ENCODE assay signal across 22 mouse cellular contexts in genomic region chr2:159250065-159250464, GRCm38 (mm10).
DNase-seq lines count a peak whose midpoint lies in the region; ATAC-seq and TF ChIP-seq lines count a peak whose summit lies in the region.
"Had no signal": no experiment of that assay in that cellular context is flagged by ENCODE, and none has a peak within 500 bp of the region (broad histone marks: within the 10 kb centered on the region; RNA-seq: fewer than 3 reads in every experiment).

No protein-coding gene starts in this region.

- H3K4me1 ChIP-seq in forebrain, embryonic 13.5 days: no peaks in the 10 kb centered on the region
- H3K4me1 ChIP-seq in forebrain, embryonic 11.5 days (replicated peaks; ENCODE audit: control insufficient read depth, insufficient read depth, low read length): no peaks in the 10 kb centered on the region
- no peaks in the 10 kb centered on the region for H3K4me1 ChIP-seq in midbrain, postnatal 0 days (ENCODE audit: insufficient read depth, low read length)
- H3K4me1 ChIP-seq in midbrain, embryonic 14.5 days (ENCODE audit: control insufficient read depth, insufficient read depth, low read length): no peaks in the 10 kb centered on the region
- H3K4me1 ChIP-seq: embryonic facial prominence, embryonic 15.5 days; hindbrain, embryonic 15.5 days; liver, embryonic 15.5 days; midbrain, embryonic 10.5 days had no signal

- TF ChIP-seq CTCF in midbrain, postnatal 0 days (IDR thresholded peaks at IDR 0.05): no peak

- H3K9ac ChIP-seq in forebrain, embryonic 13.5 days: no peak overlapping the region
- no peak overlapping the region for H3K9ac ChIP-seq in forebrain, embryonic 11.5 days (ENCODE audit: low read length)
- H3K9ac ChIP-seq in midbrain, postnatal 0 days (replicated peaks; ENCODE audit: low read length, poor library complexity, severe bottlenecking): no peak overlapping the region
- H3K9ac ChIP-seq in midbrain, embryonic 14.5 days (replicated peaks; ENCODE audit: low read length): no peak overlapping the region
- H3K9ac ChIP-seq: embryonic facial prominence, embryonic 15.5 days; hindbrain, embryonic 15.5 days; limb, embryonic 13.5 days; liver, embryonic 15.5 days; neural tube, embryonic 15.5 days had no signal

- H3K4me2 ChIP-seq in forebrain, embryonic 13.5 days: no peak overlapping the region
- H3K4me2 ChIP-seq in forebrain, embryonic 11.5 days (ENCODE audit: low read depth, low read length, severe bottlenecking): no peak overlapping the region
- no peak overlapping the region for H3K4me2 ChIP-seq in midbrain, postnatal 0 days (ENCODE audit: low read depth, low read length, poor library complexity, severe bottlenecking)
- no peak overlapping the region for H3K4me2 ChIP-seq in midbrain, embryonic 14.5 days (ENCODE audit: low read length)
- H3K4me2 ChIP-seq: embryonic facial prominence, embryonic 15.5 days; hindbrain, embryonic 15.5 days; limb, embryonic 13.5 days; liver, embryonic 15.5 days; neural tube, embryonic 15.5 days had no signal

- H3K36me3 ChIP-seq in forebrain, embryonic 13.5 days (ENCODE audit: poor library complexity, severe bottlenecking): no peaks in the 10 kb centered on the region
- H3K36me3 ChIP-seq in forebrain, embryonic 11.5 days (ENCODE audit: control insufficient read depth, insufficient read depth, low read length): no peaks in the 10 kb centered on the region
- H3K36me3 ChIP-seq in midbrain, postnatal 0 days (ENCODE audit: insufficient read depth, low read length): no peaks in the 10 kb centered on the region
- no peaks in the 10 kb centered on the region for H3K36me3 ChIP-seq in midbrain, embryonic 14.5 days (ENCODE audit: control insufficient read depth, insufficient read depth, low read length)
- H3K36me3 ChIP-seq: embryonic facial prominence, embryonic 15.5 days; hindbrain, embryonic 15.5 days; limb, embryonic 13.5 days; liver, embryonic 15.5 days; midbrain, embryonic 10.5 days; neural tube, embryonic 15.5 days had no signal

- no peak for DNase-seq in forebrain, embryonic 11.5 days (ENCODE audit: low spot score)
- peak; percentile 11 for DNase-seq in midbrain, postnatal 0 days (ENCODE audit: low spot score)
- no peak for DNase-seq in midbrain, embryonic 14.5 days
- DNase-seq in frontal cortex, postnatal 36 days (ENCODE audit: low spot score in 2 of 2): peak; percentile 4 to 6
- DNase-seq in right cerebral cortex, postnatal 36 days (ENCODE audit: low spot score in 2 of 2): peak; percentile 2
- no peak for DNase-seq in thymus, postnatal 25 days
- no peak for DNase-seq in cerebellum, postnatal 4 days (ENCODE audit: low spot score in 2 of 2)
- DNase-seq: cerebellum, adult 11-12 months; cerebellum, postnatal 36 days; gastrocnemius, postnatal 14 days; heart, postnatal 14 days; kidney, adult 11 months; lung, postnatal 10 days; retina, postnatal 1 day had no signal

- ATAC-seq in forebrain, embryonic 13.5 days: peak; percentile 61; the same call in 1 of the 2 replicates
- no peak for ATAC-seq in forebrain, embryonic 11.5 days (replicated peaks; ENCODE audit: low FRiP score)
- no peak for ATAC-seq in midbrain, postnatal 0 days (ENCODE audit: low FRiP score)
- no peak for ATAC-seq in midbrain, embryonic 14.5 days (ENCODE audit: low FRiP score, low TSS enrichment)
- ATAC-seq: activated CD4-positive, CD25-positive, alpha-beta regulatory T cell, adult 4 months had no signal

- no peak overlapping the region for H3K27ac ChIP-seq in forebrain, embryonic 13.5 days
- no peak overlapping the region for H3K27ac ChIP-seq in forebrain, embryonic 11.5 days (ENCODE audit: low read depth, low read length)
- H3K27ac ChIP-seq in midbrain, postnatal 0 days (ENCODE audit: low read depth, low read length): no peak overlapping the region
- H3K27ac ChIP-seq in midbrain, embryonic 14.5 days (replicated peaks; ENCODE audit: low read depth, low read length): no peak overlapping the region
- H3K27ac ChIP-seq: embryonic facial prominence, embryonic 15.5 days; hindbrain, embryonic 15.5 days; limb, embryonic 13.5 days; liver, embryonic 15.5 days; midbrain, embryonic 10.5 days; neural tube, embryonic 15.5 days had no signal

- WGBS in forebrain, embryonic 13.5 days: 49% methylated on average over 6 of the region's 6 CpGs
- 77% methylated on average over 6 of the region's 6 CpGs for WGBS in forebrain, embryonic 11.5 days
- WGBS in midbrain, postnatal 0 days: 92% methylated on average over 6 of the region's 6 CpGs
- WGBS in midbrain, embryonic 14.5 days: 92% methylated on average over 6 of the region's 6 CpGs

- no peak overlapping the region for H3K4me3 ChIP-seq in forebrain, embryonic 13.5 days
- H3K4me3 ChIP-seq in forebrain, embryonic 11.5 days (ENCODE audit: low read depth, low read length): no peak overlapping the region
- no peak overlapping the region for H3K4me3 ChIP-seq in midbrain, postnatal 0 days (ENCODE audit: low read depth, low read length)
- no peak overlapping the region for H3K4me3 ChIP-seq in midbrain, embryonic 14.5 days (replicated peaks; ENCODE audit: low read depth, low read length)
- H3K4me3 ChIP-seq: embryonic facial prominence, embryonic 15.5 days; hindbrain, embryonic 15.5 days; limb, embryonic 13.5 days; liver, embryonic 15.5 days; midbrain, embryonic 10.5 days; neural tube, embryonic 15.5 days had no signal

- H3K27me3 ChIP-seq in forebrain, embryonic 13.5 days: no peaks in the 10 kb centered on the region
- no peaks in the 10 kb centered on the region for H3K27me3 ChIP-seq in forebrain, embryonic 11.5 days (ENCODE audit: control insufficient read depth, insufficient read depth, low read length)
- no peaks in the 10 kb centered on the region for H3K27me3 ChIP-seq in midbrain, postnatal 0 days (ENCODE audit: insufficient read depth, low read length)
- H3K27me3 ChIP-seq in midbrain, embryonic 14.5 days (ENCODE audit: control insufficient read depth, insufficient read depth, low read length): no peaks in the 10 kb centered on the region
- H3K27me3 ChIP-seq: embryonic facial prominence, embryonic 15.5 days; hindbrain, embryonic 15.5 days; limb, embryonic 13.5 days; liver, embryonic 15.5 days; neural tube, embryonic 15.5 days had no signal

- no peaks in the 10 kb centered on the region for H3K9me3 ChIP-seq in forebrain, embryonic 13.5 days (replicated peaks)
- no peaks in the 10 kb centered on the region for H3K9me3 ChIP-seq in forebrain, embryonic 11.5 days (ENCODE audit: control insufficient read depth, low read length)
- H3K9me3 ChIP-seq in midbrain, postnatal 0 days (ENCODE audit: low read length): no peaks in the 10 kb centered on the region
- H3K9me3 ChIP-seq in midbrain, embryonic 14.5 days (ENCODE audit: control insufficient read depth, low read length): no peaks in the 10 kb centered on the region
- H3K9me3 ChIP-seq: embryonic facial prominence, embryonic 15.5 days; hindbrain, embryonic 15.5 days; limb, embryonic 13.5 days; liver, embryonic 15.5 days; midbrain, embryonic 10.5 days; neural tube, embryonic 15.5 days had no signal

Comparison
In these comparisons a context has a peak if more than half of its experiments do, and no peak if none do; other contexts are left out.
1. DNase-seq: peak in midbrain, postnatal 0 days (single experiment), frontal cortex, postnatal 36 days (2 of 2) and right cerebral cortex, postnatal 36 days (2 of 2); none in forebrain, embryonic 11.5 days (single experiment), midbrain, embryonic 14.5 days (single experiment), thymus, postnatal 25 days (single experiment) and cerebellum, postnatal 4 days (0 of 2).